Mouse (Mus musculus) right cerebral cortex, adult 18-20 months (tissue): ENCODE data around the gene Fsd1.
"Not testable (repeated sequence)": the region's sequence is repeated elsewhere in the genome, so short reads cannot be mapped to it uniquely, and the experiment has no call there.

Experiments used
- DNase-seq: peaks from one replicate; pipeline ENCODE4 v3.0.0; 2022; ENCODE audit warnings: mixed read lengths

Fsd1 gene

GRCm38 (mm10) chr17:55986030-55986961 lies at the start of gene Fsd1:
Gene Fsd1, plus strand, starts transcription at chr17:55986509.
- peak; percentile 90 for DNase-seq

GRCm38 (mm10) chr17:55944387-55944865 lies 41.9 kb upstream of the Fsd1 start:
- DNase-seq = not testable (repeated sequence)

GRCm38 (mm10) chr17:55944866-55945682 lies 41.2 kb upstream of the Fsd1 start:
- DNase-seq = peak; percentile 98

GRCm38 (mm10) chr17:55945696-55946095 lies 40.6 kb upstream of the Fsd1 start:
- no peak for DNase-seq

GRCm38 (mm10) chr17:55948647-55949046 lies 37.7 kb upstream of the Fsd1 start:
- DNase-seq = no peak

GRCm38 (mm10) chr17:55949400-55949799 lies 36.9 kb upstream of the Fsd1 start, which contains the start of gene Zfp119b:
Gene Zfp119b, minus strand, starts transcription at chr17:55949500.
- no peak for DNase-seq

GRCm38 (mm10) chr17:55950601-55951000 lies 35.7 kb upstream of the Fsd1 start:
- DNase-seq = no peak

- DNase-seq = no peak
Observed at GRCm38 (mm10) chr17:55952041-55952440, 34.3 kb upstream of the Fsd1 start.

- DNase-seq = no peak
Observed at GRCm38 (mm10) chr17:55952447-55953027, 33.8 kb upstream of the Fsd1 start, which contains the start of gene Ebi3. Gene Ebi3, plus strand, starts transcription at chr17:55952640.

GRCm38 (mm10) chr17:55953751-55954150 lies 32.6 kb upstream of the Fsd1 start:
- no peak for DNase-seq

GRCm38 (mm10) chr17:55954229-55954628 lies 32.1 kb upstream of the Fsd1 start:
- no peak for DNase-seq

- DNase-seq = peak; percentile 87
Observed at GRCm38 (mm10) chr17:55956129-55956528, 30.2 kb upstream of the Fsd1 start.

- DNase-seq = no peak
Observed at GRCm38 (mm10) chr17:55956591-55956990, 29.7 kb upstream of the Fsd1 start.

GRCm38 (mm10) chr17:55957168-55957567 lies 29.1 kb upstream of the Fsd1 start:
- DNase-seq = peak; percentile 63

GRCm38 (mm10) chr17:55957726-55958583 lies 28.4 kb upstream of the Fsd1 start:
- no peak for DNase-seq

GRCm38 (mm10) chr17:55958584-55958886 lies 27.8 kb upstream of the Fsd1 start:
- no peak for DNase-seq

GRCm38 (mm10) chr17:55958918-55959728 lies 27.2 kb upstream of the Fsd1 start, which contains the start of gene Yju2:
Gene Yju2, plus strand, starts transcription at chr17:55959099.
- DNase-seq = peak; percentile 95

- no peak for DNase-seq
Observed at GRCm38 (mm10) chr17:55959946-55960740, 26.2 kb upstream of the Fsd1 start.

GRCm38 (mm10) chr17:55960791-55961190 lies 25.5 kb upstream of the Fsd1 start:
- no peak for DNase-seq

GRCm38 (mm10) chr17:55961631-55962030 lies 24.7 kb upstream of the Fsd1 start:
- DNase-seq = no peak
